Mouse (Mus musculus) retina, postnatal 1 day (tissue): ENCODE measurements at regions not wholly inside any gene's neighbourhood (a gene's known extent, or its start where the extent isn't known, plus 50 kb on each side); places are given as distances from the start of the nearest gene placed in this dataset.

Experiments
- DNase-seq: peaks from one replicate; pipeline ENCODE4 v3.0.0-alpha.2; 2012

DNA sequence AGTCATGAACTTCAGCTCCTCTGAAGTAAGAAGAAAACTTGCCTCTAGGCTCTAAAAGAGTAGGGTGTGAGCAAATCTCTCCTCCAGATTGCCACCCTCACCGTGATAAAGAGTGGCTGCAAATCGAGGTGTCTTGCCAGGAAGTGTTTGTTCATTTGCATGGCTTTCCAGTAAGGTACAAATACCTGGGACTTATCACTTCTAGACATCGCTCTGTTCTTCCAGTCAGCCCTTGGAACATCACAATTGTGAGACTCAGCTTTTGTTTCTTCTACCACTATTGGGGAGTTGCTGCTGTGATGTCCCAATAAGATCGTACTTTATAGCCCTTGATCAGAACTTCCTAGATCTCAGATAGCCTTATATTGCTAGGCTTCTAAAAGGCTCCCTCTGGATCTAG, 566.9 kb upstream of the A1bg start:
- no peak for DNase-seq

- no peak for DNase-seq
Observed at GRCm38 (mm10) chr15:61481861-61482260, 559.0 kb upstream of the A1bg start.

GRCm38 (mm10) chr15:61473900-61474299, 551.1 kb upstream of the A1bg start:
- no peak for DNase-seq

GRCm38 (mm10) chr15:61455042-61455441, 532.2 kb upstream of the A1bg start:
- DNase-seq: no peak

- no peak for DNase-seq
Observed at GRCm38 (mm10) chr15:61454350-61454671, 531.5 kb upstream of the A1bg start.

DNA sequence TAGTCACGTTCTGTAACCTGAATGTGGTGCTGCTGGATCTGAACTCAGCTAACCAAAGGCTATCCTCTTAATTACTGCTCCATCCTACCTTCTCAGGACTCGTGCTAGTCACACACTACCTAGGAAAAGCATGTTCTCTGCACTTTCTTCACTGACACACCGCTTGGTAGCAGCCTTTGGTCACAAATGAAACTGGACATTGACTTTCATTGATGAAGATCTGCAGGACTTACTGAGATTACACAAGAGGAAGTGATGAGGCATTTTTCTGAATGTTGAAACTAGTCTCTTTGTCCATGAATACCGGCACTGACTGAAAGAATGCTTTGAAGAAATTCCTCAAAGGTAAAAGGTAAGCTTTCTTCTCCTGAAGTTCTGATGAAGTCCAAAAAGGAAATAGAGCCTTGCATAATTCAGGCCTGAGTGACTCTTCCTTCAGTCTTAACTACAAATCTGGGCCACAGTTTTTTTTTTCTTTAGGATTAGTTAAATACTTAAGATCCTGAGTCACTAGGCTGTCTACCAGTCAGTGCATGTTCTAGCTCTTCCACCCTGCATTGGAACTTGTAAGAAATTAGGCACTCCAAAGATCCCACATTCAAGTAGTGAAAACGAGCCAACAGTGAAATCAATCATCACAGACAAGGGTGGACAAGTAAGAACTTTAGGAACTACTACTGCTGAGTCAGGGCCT, 531.0 kb upstream of the A1bg start:
- no peak for DNase-seq

DNA sequence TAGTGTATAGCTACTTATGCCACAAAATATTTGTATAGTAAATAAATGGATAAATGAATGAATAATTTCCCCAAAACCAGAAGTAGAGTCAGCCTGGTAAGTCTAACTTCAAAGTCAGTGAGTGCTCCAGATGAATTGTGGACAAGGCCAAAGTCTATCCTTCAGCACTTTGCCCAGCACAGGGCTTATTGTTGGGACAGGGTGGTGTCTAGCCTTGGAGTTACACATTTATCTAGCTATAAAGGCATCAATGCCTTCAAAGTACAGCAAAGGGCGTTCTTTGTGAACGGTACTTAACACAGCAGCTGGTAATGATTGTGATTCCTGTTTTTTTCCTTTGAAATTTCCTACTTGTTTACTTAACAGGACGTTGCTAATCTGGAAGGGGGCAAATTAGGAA, 527.4 kb upstream of the A1bg start:
- DNase-seq: no peak

DNA sequence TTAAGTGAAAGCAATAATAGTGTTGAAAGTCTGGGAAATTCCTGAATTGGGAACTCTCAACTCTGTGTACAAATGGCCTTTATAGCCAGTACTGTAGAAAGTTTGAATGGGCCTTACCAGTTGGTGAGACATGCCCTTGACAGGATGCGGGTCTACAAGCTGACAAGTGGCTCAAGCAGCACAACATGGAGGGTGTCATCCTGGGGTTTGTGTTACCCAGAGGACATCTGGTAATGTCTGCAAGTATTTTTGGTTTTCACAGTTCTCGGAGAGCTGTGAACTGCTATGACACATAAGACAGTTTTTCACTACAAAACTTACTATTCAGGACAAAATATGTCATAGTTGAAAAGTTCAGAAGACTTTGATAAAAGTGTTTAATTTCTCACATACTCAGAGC, 525.7 kb upstream of the A1bg start:
- DNase-seq: no peak

DNA sequence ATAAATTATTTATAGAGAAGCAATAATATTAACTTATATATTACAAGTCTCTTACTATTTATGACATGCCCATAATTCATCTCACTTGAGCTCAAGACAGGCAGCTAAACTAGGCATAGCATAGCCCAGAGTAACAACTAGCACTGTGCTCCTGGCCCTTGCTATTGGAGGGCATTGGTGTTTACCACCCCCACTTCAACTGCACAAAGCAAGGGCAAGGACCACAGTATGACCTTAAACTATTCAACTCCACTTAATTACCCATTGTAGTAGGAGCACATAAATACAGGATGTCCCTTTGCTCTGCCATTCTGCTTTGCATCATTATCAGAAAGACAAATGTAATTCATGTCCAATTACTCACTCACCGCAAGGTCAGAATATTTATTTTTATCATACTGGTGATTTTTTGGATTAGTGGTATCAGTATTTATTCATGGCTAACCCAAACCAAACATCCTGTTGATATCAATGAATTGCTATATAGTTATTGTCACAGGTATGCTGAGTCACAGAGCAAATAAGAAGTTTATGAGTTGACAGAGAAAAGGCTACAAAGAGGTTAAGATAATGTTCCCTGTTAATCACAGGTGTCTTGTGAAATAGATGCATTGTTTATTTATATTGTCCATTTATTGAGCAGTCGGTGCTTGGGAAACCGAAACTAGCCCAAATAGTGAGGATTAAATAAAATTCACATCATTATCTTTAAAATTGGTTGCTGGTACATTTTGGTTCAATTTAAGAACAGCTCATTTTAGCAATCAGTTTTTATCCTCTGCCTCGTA, 523.4 kb upstream of the A1bg start:
- no peak for DNase-seq

- DNase-seq: no peak
Observed at GRCm38 (mm10) chr15:61441734-61442398, 519.1 kb upstream of the A1bg start.

DNA sequence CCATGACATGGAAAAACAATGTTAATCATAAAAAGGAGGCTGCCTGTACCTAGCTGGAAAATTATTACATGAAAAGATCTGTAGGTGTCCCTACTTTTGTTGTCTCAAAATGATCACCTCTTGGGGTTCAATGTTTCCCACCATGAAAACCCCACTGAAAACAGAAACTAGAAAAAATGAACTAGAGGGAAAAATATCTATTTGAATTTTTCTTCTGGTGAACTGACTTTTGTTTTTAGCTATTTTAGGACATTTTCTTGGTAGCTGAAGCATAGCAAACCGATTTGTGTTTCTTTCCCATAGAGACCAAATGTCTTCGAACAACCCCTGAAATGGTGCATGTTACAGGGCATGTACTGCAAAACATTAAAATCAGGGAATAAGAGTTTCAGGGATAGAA, 518.2 kb upstream of the A1bg start:
- no peak for DNase-seq

DNA sequence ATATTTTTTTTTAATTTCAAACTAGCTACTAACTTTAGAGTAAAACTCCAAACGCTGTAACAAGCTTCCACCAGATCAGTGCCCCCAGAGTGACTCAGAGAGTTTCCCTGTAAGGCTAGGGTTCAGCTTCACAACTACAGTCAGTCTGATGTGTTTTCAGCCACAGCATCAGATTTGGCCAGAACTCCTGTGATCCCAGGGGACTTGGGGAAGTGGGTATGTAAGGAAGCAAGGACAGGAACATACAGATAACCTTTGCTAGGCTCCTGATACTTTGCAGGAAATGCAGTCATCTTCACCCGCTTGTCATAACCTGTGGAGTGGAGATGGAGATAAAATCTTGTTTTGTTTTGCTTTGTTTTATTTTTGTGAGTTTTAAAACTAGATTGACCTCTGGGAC, 517.5 kb upstream of the A1bg start:
- no peak for DNase-seq

GRCm38 (mm10) chr15:61439623-61440170, 516.9 kb upstream of the A1bg start:
- no peak for DNase-seq

DNA sequence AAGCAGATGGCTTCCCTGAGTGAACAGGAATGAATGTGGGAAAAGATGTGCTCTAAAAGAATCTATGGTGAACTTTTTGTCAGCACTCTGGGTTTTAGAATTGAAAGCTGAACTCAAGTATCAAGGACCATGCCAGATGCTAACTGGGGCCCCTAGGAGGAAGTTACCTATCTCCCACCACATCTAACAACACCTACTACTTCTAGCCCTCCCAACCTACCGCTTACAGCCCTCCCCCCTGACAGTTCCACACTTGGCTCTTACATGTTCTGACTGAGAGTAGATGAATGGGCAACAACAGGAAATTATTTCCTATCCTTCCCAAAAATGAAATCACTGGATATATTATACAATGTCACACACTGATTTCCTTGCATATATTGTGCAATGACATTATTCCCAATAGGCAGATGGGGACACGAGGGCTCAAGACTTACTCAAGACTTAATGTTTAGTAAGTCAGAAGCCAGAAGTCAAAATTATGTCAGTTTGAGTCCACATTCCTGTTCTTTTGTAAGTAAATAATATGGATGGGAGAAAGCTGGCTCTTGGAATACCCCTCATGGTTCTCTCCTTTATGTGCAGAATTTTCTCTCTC, 506.1 kb upstream of the A1bg start:
- no peak for DNase-seq

GRCm38 (mm10) chr15:61422989-61423388, 500.2 kb upstream of the A1bg start:
- no peak for DNase-seq

DNA sequence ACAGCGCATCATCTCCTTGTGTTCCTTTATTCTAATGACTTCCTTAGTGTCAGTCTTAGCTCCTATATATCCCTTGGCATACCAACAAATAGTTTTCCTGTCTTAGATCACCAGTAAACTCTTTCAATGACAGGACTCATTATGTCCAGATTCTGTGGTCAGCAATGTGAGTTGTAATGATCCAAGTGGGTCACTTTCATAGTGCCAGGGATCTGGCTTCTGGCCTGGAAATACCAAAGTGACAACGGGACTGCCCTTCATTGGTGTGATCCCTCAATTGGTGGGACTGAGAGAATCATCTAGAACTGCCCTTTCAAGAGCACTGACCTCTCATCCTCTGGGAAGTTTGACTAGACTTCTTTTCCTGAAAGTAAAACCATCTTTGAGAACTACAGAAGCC, 494.7 kb upstream of the A1bg start:
- no peak for DNase-seq

- no peak for DNase-seq
Observed at GRCm38 (mm10) chr15:61416841-61417240, 494.0 kb upstream of the A1bg start.

DNA sequence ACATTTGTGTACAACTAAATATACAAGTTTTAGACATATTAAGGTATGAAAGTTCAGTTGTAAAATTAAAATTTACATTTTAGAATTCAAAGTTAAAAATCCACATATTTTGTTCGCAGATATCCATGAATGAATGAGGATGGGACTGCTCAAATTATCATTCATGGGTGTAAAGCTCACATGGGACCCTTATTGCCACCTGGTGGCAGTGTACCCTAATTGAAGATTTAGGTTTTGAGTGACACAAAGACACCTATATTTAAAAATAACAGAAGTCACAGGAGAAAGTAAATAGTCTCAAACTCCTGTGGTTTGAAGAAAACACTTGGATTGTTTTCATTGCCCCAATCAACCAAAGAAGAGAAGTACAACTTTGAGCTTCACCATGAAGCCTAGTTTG, 492.8 kb upstream of the A1bg start:
- no peak for DNase-seq

DNA sequence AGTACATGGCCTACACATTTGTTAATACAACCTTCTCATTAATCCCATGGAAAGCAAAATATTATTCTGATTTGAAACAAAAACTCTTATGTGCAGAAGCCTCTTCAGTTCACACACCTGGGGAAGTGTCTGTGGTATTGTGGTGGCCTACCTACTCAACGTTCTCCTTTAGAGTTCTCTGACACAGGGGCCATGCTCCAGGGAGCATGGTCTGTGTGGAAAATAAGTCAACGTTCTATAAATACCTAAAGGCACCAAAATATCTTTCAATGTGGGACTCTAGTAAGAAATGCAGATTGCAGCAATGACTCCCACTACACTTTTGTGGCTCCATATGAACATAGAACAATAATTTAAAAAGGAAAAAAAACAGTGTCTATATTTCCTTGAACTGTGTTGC, 489.0 kb upstream of the A1bg start:
- DNase-seq: no peak

- no peak for DNase-seq
Observed at GRCm38 (mm10) chr15:61410789-61411188, 488.0 kb upstream of the A1bg start.

GRCm38 (mm10) chr15:61408621-61409020, 485.8 kb upstream of the A1bg start:
- DNase-seq: no peak

GRCm38 (mm10) chr15:61400720-61401119, 477.9 kb upstream of the A1bg start:
- DNase-seq: peak; percentile 6

DNA sequence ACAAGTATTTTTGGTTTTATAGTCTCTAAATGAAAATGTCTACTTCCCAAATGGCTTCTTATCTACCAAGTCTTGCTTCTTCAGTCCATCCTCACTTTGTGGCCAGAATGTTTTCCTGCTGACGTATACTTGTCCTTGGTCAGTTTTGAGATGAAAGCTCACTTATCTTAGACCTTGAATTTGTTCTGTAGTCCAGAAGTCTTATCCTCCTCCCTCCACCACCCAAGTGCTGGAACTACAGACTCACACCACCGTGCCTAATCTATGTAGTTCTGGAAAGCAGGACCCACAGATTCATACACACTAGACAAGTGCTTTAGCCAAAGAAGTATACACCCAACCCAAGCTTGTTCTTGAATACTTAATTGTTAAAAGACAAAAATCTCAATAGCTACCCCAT, 477.2 kb upstream of the A1bg start:
- no peak for DNase-seq

- DNase-seq: no peak
Observed at GRCm38 (mm10) chr15:61398829-61399228, 476.0 kb upstream of the A1bg start.
